Mouse (Mus musculus) embryonic facial prominence, embryonic 13.5 days (tissue): ENCODE data around the gene Pabpn1l. TPM values are rescaled to one million over a fixed set of nuclear protein-coding genes. Genes with fewer than 3 reads are reported as not detected.
A peak's percentile ranks its signal among the peaks of the same experiment; 100 is the strongest.

Source experiments
- ATAC-seq: fragments of 200-750 bp; cut with Nextera tagmentation; 2 replicates; pipeline ENCODE4 v1.8.0; 2017; ENCODE audit warnings: low read depth; ENCODE audit not compliant: insufficient number of reproducible peaks, insufficient read depth, low FRiP score, low TSS enrichment
- H3K27ac ChIP-seq: fragments of 300-500 bp; sonication (generic); 2 replicates; pipeline ENCODE4 v1.5.1; 2015; ENCODE audit warnings: moderate library complexity, mild to moderate bottlenecking, inconsistent platforms
- H3K27me3 ChIP-seq: fragments of 300-500 bp; sonication (generic); 2 replicates; pipeline ENCODE4 v1.6.1; 2015; ENCODE audit warnings: mild to moderate bottlenecking, inconsistent platforms
- H3K36me3 ChIP-seq: fragments of 300-500 bp; sonication (generic); 2 replicates; pipeline ENCODE4 v1.6.1; 2015; ENCODE audit warnings: mild to moderate bottlenecking, inconsistent platforms
- H3K4me1 ChIP-seq: fragments of 300-500 bp; sonication (generic); 2 replicates; pipeline ENCODE4 v1.6.1; 2015; ENCODE audit warnings: inconsistent platforms
- H3K4me2 ChIP-seq: fragments of 300-500 bp; sonication (generic); 2 replicates; pipeline ENCODE4 v1.6.1; 2015; ENCODE audit warnings: moderate library complexity, mild to moderate bottlenecking, inconsistent platforms
- H3K4me3 ChIP-seq: fragments of 300-500 bp; sonication (generic); 2 replicates; pipeline ENCODE4 v1.5.1; 2015; ENCODE audit warnings: mild to moderate bottlenecking, inconsistent platforms
- H3K9ac ChIP-seq: fragments of 300-500 bp; sonication (generic); 2 replicates; pipeline ENCODE4 v1.6.1; 2015; ENCODE audit warnings: mild to moderate bottlenecking, inconsistent platforms
- H3K9me3 ChIP-seq: fragments of 300-500 bp; sonication (generic); 2 replicates; pipeline ENCODE4 v1.6.1; 2016; ENCODE audit warnings: inconsistent platforms
- WGBS: fragments of 180-500 bp; shearing (Covaris S2); methylation state at CpG from one replicate; pipeline ENCODE4 v1.1.7; 2015; ENCODE audit warnings: mixed read lengths; 5-methylcytosine and 5-hydroxymethylcytosine counted together
- polyA plus RNA-seq: library from polyadenylated mRNA; unstranded; fragments of >200 nt; fragmentation: Nextera tagmentation; extraction: Ambion mirVana; gene quantifications from 2 replicates; pipeline ENCODE4 v1.2.1, GENCODE M21; 2015

The Pabpn1l gene
- polyA plus RNA-seq, 1 experiment from 2014 or later, result not detected

DNA sequence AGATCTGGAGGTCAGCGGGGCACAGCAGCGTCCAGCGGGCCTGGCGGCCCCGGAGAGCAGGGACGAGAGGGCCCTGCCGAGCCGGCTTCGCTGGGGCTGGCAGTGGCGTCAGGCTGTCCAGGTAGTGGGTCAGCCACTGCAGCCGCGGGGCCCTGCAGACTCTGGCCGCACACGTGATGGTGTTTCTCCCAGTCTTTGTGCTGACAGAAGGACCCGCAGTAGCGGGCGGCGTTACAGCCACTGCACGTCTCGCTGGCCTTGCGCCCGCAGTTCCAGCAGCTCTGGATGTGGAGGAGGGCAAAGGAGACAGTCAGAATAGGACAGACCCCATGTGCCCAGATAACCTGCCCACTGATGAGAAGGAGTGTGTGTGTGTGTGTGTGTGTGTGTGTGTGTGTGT lies 8.2 kb upstream of the Pabpn1l start:
- Histone ChIP-seq H3K9me3 (no peaks in the 10 kb centered on the region), H3K4me1 (peaks cover 14% of the 10 kb centered on the region), H3K4me2 (peak overlapping the region; percentile 49), H3K27me3 (peaks cover 12% of the 10 kb centered on the region), H3K36me3 (peaks cover 21% of the 10 kb centered on the region), H3K27ac (no peak overlapping the region), H3K9ac (peak overlapping the region; percentile 56; the same call in 1 of the 2 replicates), H3K4me3 (peak overlapping the region; percentile 24)
- ATAC-seq, result no peak
- WGBS, result 49% methylated on average over 22 of the region's 22 CpGs

DNA sequence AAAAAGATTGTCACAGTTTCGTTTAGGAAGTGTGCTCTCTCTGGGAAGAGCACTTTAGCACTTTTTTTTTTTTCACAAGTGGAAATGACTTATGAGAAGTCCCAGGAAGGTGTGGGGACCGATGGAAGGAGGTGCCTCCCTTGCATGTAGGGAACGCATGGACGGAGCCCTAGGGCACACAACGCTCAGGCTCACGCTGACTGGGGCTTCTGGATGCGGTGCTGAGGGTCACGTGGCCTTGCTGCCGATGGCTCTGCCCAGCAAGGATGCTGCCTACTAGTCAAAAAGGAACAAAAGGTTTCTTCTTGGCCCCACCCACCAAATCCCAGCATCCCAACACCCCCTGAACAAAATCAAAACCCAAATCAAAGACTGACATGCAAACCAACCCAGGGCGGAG lies 6.8 kb upstream of the Pabpn1l start:
- H3K9ac ChIP-seq, result 0 out of 2 replicates have a peak overlapping the region, but pooled peaks have one; percentile 27
- peaks cover 17% of the 10 kb centered on the region for H3K4me1 ChIP-seq
- H3K4me2 ChIP-seq, result no peak overlapping the region
- WGBS, result 22% methylated on average over 10 of the region's 10 CpGs
- peaks cover 12% of the 10 kb centered on the region for H3K27me3 ChIP-seq
- no peak for ATAC-seq
- no peak overlapping the region for H3K27ac ChIP-seq
- H3K4me3 ChIP-seq, result no peak overlapping the region
- H3K36me3 ChIP-seq, result peaks cover 17% of the 10 kb centered on the region
- no peaks in the 10 kb centered on the region for H3K9me3 ChIP-seq

DNA sequence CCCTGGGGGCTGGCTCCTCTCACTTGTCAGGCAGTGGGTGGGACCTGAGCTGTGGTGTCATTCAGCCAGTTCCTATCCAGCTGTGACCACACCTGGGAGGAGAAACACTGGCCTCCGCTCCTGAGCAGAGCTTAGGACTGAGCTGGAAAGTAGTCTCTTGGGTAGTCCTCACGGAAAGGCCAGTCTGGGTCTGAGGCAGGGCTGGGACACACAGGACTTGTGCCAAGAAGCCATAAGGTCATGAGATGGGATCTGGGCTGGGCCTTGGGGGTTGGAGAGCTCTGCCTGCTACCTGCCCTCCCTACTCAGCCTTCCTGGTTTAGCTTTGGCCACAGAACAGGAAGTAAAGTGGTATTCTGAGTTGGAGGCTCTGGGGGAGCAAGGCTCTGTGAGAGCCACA lies 4.4 kb upstream of the Pabpn1l start:
- Histone ChIP-seq H3K4me3 (no peak overlapping the region), H3K27me3 (peaks cover 12% of the 10 kb centered on the region), H3K4me1 (peaks cover 17% of the 10 kb centered on the region), H3K36me3 (0 out of 2 replicates have a peak, but pooled peaks cover 6% of the 10 kb centered on the region), H3K9me3 (no peaks in the 10 kb centered on the region), H3K9ac (no peak overlapping the region), H3K27ac (no peak overlapping the region), H3K4me2 (no peak overlapping the region)
- WGBS, result 76% methylated on average over 2 of the region's 2 CpGs
- no peak for ATAC-seq

DNA sequence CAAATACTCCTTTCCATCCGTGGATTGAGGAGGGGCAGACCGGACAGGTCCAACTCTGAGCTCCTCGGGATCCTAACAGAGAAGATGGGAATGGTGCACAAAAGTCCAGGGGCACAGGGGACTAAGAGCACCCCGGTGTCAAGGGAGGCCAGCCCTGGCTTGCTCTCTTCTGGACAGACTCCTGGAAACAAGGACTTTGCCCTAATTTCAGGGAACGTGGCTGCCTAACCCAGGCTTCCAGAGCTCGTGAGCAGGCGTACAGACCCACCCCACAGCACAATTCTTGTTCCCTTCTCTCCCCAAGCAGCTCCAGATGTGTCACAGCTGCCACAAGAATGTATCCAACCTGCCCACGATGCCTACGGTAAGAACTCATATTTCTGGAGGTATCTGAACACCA lies 3.3 kb upstream of the Pabpn1l start:
- Histone ChIP-seq H3K36me3 (0 out of 2 replicates have a peak, but pooled peaks cover 6% of the 10 kb centered on the region), H3K9me3 (no peaks in the 10 kb centered on the region), H3K9ac (no peak overlapping the region), H3K27ac (no peak overlapping the region), H3K4me3 (no peak overlapping the region), H3K27me3 (peaks cover 12% of the 10 kb centered on the region), H3K4me1 (peaks cover 17% of the 10 kb centered on the region), H3K4me2 (no peak overlapping the region)
- WGBS, result 64% methylated on average over 9 of the region's 9 CpGs
- ATAC-seq, result no peak

DNA sequence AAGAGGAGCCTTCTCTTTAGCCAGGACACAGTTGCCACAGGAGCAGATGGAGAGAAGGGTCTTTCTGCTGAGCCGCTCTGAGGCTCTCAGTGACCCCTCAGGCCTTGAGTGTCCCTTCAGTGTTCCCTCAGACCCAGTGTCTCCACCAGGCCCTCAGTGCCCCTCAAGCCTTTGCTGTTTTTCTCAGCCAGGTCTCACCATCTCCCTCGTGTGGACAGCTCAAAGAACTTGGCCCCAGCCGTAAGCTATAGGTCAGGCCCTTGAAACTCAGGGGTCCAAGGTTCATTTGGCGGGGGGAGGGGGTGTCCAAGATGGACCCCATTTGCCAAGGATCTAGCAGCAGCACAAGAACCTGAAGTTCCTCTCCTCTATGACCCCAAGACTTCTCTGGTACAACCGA lies 2.1 kb upstream of the Pabpn1l start:
- Histone ChIP-seq H3K4me1 (peaks cover 15% of the 10 kb centered on the region), H3K4me3 (no peak overlapping the region), H3K27me3 (peaks cover 4% of the 10 kb centered on the region; the same call in 1 of the 2 replicates), H3K27ac (no peak overlapping the region), H3K4me2 (no peak overlapping the region), H3K9me3 (no peaks in the 10 kb centered on the region), H3K9ac (no peak overlapping the region), H3K36me3 (no peaks in the 10 kb centered on the region)
- ATAC-seq, result no peak
- 71% methylated on average over 5 of the region's 5 CpGs for WGBS

DNA sequence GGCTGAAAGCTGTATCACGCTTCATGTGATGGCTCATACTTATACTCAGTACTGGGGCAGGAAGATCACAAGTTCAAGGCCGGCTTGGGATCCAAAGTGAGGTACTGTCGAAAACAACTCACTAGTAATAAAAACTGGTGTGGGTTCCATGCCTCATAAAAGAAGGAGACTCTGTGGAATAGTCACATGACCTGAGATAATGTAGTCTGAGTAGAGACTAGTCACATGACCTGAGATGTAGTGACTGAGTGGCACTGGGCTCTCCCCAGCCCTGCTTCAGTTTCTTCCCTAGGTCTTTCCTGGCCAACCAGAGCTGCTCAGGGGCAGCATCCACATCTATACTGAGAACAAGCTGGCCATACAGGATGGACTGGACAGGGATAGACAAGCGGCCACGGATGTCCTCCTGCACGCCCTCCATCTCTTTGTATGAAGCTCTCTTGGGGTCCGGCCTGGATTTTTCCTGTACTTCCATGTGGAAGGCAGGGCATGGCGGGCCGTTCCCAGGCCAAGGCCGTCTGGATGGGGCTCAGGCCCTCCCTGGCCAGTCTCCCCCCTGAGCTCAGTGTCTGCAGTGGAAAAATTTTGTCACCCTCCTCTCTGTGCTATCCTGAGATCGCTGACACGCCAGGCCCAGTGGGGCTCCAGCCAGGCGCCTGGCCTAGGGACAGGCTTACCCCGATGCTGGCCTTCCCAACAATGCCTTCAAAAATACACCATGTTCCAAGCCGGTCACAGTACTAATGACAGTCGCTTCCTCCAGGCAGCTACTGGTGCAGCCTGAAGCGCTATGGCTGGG lies 1.5 kb upstream of the Pabpn1l start:
- Histone ChIP-seq H3K9ac (no peak overlapping the region), H3K27me3 (peaks cover 4% of the 10 kb centered on the region; the same call in 1 of the 2 replicates), H3K4me3 (no peak overlapping the region), H3K27ac (no peak overlapping the region), H3K36me3 (no peaks in the 10 kb centered on the region), H3K4me2 (no peak overlapping the region), H3K9me3 (no peaks in the 10 kb centered on the region), H3K4me1 (peaks cover 20% of the 10 kb centered on the region)
- ATAC-seq, result no peak
- WGBS, result 87% methylated on average over 17 of the region's 17 CpGs

DNA sequence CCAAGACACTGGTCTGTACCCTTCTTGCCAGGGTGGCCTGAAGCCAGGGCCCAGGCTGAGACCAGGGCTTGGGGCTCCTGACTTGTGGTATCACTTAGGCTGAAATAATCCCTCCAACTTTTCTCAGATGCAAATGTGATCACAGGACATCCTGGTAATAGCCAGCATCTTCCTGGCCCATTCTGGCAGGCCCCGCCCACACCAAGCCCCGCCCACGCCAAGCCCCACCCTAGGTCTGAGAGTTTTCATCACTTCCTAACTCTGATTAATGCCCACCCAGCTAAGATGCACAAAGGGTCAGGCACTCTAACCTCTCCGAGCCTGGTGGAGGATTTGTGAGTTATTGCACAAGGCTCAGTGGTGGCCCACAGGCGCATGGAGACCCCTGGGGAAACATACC lies 2.1 kb downstream of the Pabpn1l start:
- Histone ChIP-seq H3K27ac (no peak overlapping the region), H3K4me3 (no peak overlapping the region), H3K36me3 (0 out of 2 replicates have a peak, but pooled peaks cover 1% of the 10 kb centered on the region), H3K9me3 (no peaks in the 10 kb centered on the region), H3K4me1 (peaks cover 30% of the 10 kb centered on the region), H3K4me2 (no peak overlapping the region), H3K27me3 (no peaks in the 10 kb centered on the region), H3K9ac (no peak overlapping the region)
- WGBS, result 30% methylated on average over 5 of the region's 5 CpGs
- no peak for ATAC-seq

DNA sequence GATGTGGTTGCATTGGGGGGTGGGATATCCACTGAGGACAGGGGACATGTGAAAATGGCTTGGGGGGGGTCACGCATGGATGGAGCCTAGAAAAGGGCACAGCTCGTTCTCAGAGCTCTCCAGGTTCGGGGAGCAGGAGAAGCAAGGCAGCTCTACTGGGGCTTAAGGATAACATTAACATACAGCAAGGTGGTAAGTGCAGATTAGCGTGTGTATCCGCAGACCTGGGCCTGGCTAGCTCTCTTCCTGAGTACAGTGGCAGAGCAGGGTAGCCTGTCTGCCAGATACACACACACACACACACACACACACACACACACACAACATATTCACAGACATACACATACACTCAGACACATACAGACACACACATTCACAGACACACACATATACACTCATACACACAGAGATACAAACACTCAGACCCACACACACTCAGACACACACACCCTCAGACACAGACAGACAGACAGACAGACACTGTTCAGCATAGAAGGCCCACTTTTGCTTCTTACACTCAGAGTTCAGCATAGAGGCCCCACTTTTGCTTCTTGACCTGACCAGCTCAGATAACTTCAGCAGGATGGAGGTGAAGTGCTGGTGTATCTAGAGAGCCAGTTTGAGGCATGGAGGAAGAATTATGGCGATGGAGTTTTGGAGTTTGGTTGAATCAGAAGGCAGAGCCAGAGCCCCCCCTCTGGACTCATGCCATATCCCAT lies 3.7 kb downstream of the Pabpn1l start:
- no peak overlapping the region for H3K4me2 ChIP-seq
- no peaks in the 10 kb centered on the region for H3K9me3 ChIP-seq

DNA sequence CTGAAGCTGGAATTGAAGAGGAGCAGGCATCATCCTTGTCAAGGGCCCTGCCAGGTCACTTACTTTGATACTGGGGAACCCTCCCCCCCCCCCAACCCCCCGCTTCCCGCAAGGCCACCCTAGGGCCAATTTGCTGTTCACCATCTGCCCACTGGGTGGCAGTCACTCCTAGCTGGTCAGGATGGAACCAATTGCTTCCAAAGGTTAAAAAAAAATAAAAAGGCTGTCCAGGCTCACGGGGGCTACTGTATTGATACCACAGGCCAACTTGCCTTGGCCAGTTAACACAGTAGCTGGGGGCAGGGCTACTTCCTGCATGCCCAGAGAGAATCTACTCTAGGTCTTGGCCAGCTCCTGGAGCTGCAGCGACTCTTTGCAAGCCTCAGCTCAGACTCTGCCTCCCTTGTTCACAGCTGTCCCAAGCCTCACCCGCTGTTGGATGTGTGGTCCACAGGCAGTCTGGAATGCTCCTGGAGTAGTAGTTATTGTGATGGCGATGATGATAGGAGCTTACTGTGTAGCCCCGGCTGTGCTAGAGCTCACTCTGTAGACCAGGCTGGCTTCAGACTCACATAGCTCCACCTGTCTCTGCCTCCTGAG lies 4.5 kb downstream of the Pabpn1l start:
- H3K27ac ChIP-seq, result no peak overlapping the region
- no peaks in the 10 kb centered on the region for H3K27me3 ChIP-seq
- peaks cover 31% of the 10 kb centered on the region for H3K4me1 ChIP-seq
- WGBS, result 28% methylated on average over 5 of the region's 7 CpGs
- no peak for ATAC-seq
- no peak overlapping the region for H3K9ac ChIP-seq
- no peaks in the 10 kb centered on the region for H3K9me3 ChIP-seq
- H3K36me3 ChIP-seq, result peaks cover 19% of the 10 kb centered on the region
- H3K4me3 ChIP-seq, result no peak overlapping the region
- H3K4me2 ChIP-seq, result no peak overlapping the region

More for the DNA sequence above, 3.7 kb downstream of the Pabpn1l start:
- H3K27me3 ChIP-seq, result no peaks in the 10 kb centered on the region
- peaks cover 16% of the 10 kb centered on the region for H3K36me3 ChIP-seq
- peaks cover 31% of the 10 kb centered on the region for H3K4me1 ChIP-seq
- no peak overlapping the region for H3K27ac ChIP-seq
- no peak for ATAC-seq
- no peak overlapping the region for H3K4me3 ChIP-seq
- no peak overlapping the region for H3K9ac ChIP-seq
- WGBS, result 67% methylated on average over 6 of the region's 6 CpGs

DNA sequence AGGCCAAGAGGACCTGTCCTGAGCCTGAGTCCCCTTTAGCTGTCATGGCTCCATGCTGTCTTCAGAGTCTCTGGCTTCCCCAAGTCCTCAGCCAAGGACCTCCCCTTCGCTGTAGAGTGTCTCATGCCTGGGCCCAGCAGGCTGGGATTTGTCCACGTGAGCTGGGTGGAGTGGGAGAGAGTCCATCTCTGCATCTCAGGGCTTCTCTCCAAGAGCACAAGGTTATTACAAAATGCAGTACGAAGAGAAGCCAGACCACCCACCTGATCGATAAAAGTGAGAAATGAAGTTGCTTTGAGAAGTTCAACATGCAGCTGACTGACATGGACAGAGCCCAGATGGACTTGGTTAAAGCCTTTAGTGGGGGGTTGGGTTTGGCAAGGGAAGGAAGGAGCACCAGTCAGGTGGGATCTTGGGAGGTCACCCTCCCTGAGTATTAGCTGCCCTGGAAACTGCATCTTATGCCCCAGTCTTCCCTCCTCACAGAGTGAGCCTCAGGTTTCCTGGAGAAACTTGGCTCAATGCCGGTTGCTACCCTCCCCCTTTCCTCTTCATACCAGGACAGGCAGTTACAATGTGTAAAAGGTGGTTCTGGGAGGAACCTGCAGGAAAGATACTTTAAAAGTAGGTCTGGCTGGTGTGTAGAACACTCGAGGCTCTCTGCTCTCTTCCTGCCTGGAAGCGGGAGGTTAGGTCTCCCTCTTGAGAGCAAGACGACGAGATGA lies 6.2 kb downstream of the Pabpn1l start:
- 59% methylated on average over 9 of the region's 9 CpGs for WGBS
- H3K4me3 ChIP-seq, result no peak overlapping the region
- peaks cover 43% of the 10 kb centered on the region for H3K4me1 ChIP-seq
- 0 out of 2 replicates have a peak overlapping the region, but pooled peaks have one; percentile 12 for H3K9ac ChIP-seq
- no peak overlapping the region for H3K27ac ChIP-seq
- no peak for ATAC-seq
- no peak overlapping the region for H3K4me2 ChIP-seq
- H3K36me3 ChIP-seq, result peaks cover 19% of the 10 kb centered on the region
- no peaks in the 10 kb centered on the region for H3K27me3 ChIP-seq
- no peaks in the 10 kb centered on the region for H3K9me3 ChIP-seq
